Mouse (Mus musculus) C2C12 (cell line): Measurements from ENCODE around the gene Cdk14.

ENCODE experiments used
- CEBPB ChIP-seq: IDR thresholded peaks from one replicate; pipeline ENCODE4 v1.6.1; 2011; ENCODE audit warnings: low read depth, mild to moderate bottlenecking, control low read depth, moderate library complexity
- CTCF ChIP-seq: IDR thresholded peaks from one replicate; pipeline ENCODE4 v1.5.1; 2011; ENCODE audit not compliant: control insufficient read depth, insufficient read depth, insufficient read length
- MAX ChIP-seq: IDR thresholded peaks from one replicate; pipeline ENCODE4 v1.6.1; 2011; ENCODE audit warnings: mild to moderate bottlenecking, control low read depth
- MYOD1 ChIP-seq: IDR thresholded peaks from one replicate; pipeline ENCODE4 v1.6.1; 2011; ENCODE audit warnings: low read depth; ENCODE audit not compliant: control insufficient read depth, insufficient read length
- MYOG ChIP-seq: IDR thresholded peaks from one replicate; pipeline ENCODE4 v1.6.1; 2011; ENCODE audit not compliant: control insufficient read depth, insufficient read length; ENCODE audit errors: extremely low read depth
- USF1 ChIP-seq: IDR thresholded peaks from one replicate; pipeline ENCODE4 v1.6.1; 2011; ENCODE audit warnings: low read depth, mild to moderate bottlenecking, control low read depth, moderate library complexity

DNA sequence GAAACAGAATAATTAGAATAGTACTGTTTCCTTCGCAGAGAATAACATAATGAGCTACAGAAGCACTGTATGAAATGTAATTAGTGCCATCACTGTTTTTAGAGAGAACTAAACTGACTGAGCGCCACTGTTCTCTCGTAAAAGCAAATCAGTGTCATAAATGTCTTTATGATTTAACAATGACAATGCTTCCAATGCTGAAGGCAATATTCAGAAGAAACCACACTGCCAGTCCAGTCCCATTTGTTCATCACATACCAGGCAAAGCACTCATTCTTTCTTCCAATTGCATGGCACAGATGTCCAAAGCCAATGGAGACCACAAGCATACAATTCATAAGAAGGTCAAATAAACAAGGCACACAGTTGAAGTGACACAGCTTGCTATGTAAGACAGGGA lies 355.4 kb downstream of the Cdk14 start:
- TF ChIP-seq CTCF (no peak), MYOG (no peak), MAX (no peak), USF1 (no peak), MYOD1 (no peak), CEBPB (no peak)
